Mouse (Mus musculus) left cerebral cortex, postnatal 10 days (tissue): ENCODE results near the gene Dbnl. TPM values are rescaled to one million over a fixed set of nuclear protein-coding genes. Genes with fewer than 3 reads are reported as not detected.

ENCODE experiments used
- DNase-seq, 2 experiments: peaks; one replicate each; pipeline ENCODE4 v3.0.0; 2021 to 2022; ENCODE audit warnings: low spot score in 2 of 2, mixed read lengths in 1 of 2; ENCODE audit errors: extremely low spot score in 1 of 2
- intact Hi-C: fragments of 180-260 bp; cut with DNase I; formaldehyde crosslinking; loops from one replicate; pipeline ENCODE4 v1.15.1; 2025
- total RNA-seq, 2 experiments: library from RNA; stranded (reverse); gene quantifications; 2 replicates each; pipeline ENCODE4 v1.2.3; 2021

The Dbnl gene
- total RNA-seq, 2 experiments from 2014 or later: 86.9 to 89.1 TPM

DNA sequence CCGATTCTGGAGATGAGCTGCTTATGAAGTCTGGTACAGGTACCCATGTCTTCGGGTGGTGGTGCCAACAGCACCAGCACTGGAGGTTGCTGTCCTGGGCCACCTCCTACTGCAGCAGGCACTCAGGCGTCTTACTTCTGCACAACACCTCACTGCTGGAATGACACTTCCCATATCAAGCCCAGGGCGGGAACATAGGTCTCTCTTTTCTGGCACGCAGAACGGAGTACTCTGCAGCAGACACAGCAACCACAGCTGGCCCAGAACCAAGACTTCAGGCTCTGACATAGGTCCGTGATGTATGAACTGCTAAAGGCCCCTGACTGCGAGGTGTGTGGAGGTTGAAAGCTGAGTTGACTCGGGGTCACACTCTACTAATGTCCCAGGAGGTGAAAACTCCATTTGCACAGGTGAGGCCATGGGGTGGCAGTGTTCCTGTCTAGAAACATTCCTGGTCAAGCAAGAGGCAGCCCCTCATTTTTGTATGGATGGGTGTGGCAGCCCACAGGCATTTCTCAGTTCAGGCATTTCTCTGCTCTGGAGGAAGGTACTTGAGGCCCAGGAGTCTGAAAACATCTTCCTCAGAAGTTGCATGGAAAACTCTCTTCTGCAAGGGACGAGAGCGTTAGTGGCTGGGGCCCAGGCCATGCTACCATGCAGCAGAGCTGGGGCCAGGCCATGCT lies 40.4 kb downstream of the Dbnl start:
- intact Hi-C loops: no loop called here
- DNase-seq: no peak

DNA sequence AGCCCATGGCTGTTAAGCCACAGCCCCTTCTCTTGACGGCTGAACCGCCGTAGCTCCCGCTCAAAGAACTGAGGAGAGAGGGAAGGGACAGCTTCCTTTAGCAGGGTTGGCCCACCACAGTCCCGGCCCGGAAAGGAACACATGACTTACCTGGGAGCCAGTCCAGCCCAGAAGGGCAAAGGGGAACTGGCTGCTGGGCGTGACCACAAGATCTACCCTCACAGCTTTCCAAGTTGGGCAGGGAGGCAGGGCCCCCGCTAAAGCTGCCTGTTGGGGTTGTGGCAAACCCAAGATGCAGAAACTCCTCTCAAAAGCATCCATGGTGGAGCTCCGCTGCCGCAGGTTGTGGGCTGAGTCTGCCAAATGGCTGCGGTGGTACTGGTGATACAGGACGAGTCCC lies 41.0 kb downstream of the Dbnl start:
- no peak for DNase-seq
- intact Hi-C loops: no loop called here

DNA sequence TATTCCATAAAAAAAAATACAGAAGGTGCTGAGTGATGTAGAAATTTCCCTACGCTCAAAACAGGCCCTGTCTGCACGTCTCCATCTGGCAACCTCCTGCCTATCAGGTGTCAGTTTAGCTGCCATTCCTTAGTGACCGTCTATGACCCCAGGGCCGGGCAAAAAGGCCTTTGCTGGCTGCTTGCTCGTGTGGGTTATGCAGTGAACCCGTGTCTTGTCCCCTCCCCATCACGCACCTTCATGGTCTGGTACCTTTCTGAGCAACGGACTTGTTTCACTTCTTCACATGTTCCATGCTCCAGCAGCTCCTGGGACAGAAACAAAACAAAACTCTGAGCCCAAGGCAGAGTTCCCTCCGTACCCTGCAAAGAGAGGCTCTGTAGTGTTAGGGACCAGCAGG lies 46.2 kb downstream of the Dbnl start:
- intact Hi-C loops: no loop called here
- no peak for DNase-seq

DNA sequence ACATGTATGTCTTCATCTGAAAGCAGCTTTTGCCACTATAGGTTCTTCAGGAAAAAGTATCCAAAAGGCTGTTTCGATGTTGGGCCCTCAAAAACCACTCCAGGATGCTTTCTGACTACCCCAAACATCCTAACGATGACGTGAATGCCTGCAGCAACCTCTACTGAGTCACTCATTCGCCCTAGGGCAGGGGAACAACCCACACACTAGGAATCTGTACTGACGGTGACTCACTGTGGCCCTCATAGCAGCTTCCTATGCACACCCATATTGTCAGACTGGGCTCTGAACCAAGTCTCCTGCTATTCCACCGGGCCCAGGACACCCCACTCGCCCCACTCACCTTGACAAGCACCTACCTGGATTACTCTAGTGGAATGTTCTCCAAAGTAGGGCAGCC lies 46.8 kb downstream of the Dbnl start:
- intact Hi-C loops: loop anchor here (5.0 kb wide), 1 partner anchor 42 kb away; the partner anchor contains the start of gene Pold2
- no peak for DNase-seq

DNA sequence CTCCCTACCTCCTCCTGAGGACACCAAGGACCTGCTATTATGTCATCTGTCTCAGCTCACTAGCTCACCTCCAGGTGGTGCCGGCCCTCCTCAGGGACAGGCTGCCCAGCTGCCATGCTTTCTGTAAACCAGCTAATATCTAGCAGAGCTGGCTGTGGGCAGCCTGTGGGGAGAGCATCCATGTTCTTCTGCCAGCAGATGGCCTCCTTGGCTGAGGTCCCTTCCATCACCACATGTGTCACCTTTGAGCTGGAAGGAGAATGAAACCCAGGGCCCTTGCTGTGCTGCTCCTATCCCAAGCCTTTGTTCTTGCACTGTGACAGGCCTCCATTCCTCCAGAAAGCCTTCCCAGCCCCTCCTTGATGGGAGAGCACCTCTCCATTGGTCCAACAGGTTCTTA lies 47.8 kb downstream of the Dbnl start:
- DNase-seq: no peak
- intact Hi-C loops: loop anchor here (5.0 kb wide), 1 partner anchor 41 kb away; the partner anchor contains the start of gene Pold2

DNA sequence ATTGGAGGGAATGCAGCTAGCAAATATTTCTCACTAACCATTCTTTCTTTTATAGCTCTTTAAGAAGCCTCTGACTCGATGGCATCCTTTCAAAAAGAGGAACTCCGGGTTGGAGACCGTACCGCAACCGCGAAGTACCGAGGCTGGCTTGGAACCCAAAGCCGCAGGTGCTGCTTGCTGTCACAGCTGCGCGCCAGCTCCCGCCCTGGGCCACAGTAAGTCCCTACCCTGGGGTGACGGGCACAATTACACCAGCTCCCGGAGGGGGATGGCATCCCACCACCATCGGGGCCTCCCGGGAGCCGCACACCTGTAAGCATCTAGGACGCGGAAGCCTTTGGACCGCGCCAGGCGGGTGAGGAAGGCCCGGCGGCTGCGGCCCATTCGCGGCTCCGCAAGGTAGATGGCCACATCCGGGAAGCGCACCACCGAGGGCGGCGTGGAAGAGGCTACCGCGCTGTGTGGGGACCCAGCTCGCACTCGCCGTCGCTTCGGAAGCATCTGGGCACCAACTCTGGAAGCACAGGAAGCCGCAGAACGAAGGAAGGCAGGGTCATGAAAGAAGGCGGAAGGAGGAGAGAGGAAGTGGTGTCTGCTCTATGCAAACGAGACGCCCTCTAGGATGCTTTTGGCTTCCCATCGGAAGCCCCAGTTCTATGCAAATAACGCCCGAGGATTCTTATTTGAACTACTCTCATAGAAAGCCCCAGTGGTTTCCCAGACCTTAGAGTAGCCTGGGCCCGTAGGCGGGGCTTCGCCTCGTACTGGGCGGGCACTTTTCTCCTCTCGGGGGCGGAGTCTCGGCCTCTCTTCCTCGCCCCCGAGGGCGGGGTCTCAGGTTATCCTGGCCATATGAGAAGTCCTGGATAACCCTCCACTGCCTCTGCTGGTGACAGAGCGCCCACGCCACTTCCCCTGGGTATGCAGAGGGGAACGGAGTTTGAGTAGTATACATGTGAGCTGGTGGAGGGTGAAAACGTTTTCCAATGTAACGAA lies 49.3 kb downstream of the Dbnl start, which contains the start of gene Polm:
Gene Polm, minus strand, starts transcription at position 766 of the 996 bp plus-strand sequence.
- intact Hi-C loops: loop anchor here (5.0 kb wide), 1 partner anchor 40 kb away; the partner anchor contains the start of gene Pold2
- DNase-seq: peak; percentile 79 to 94

DNA sequence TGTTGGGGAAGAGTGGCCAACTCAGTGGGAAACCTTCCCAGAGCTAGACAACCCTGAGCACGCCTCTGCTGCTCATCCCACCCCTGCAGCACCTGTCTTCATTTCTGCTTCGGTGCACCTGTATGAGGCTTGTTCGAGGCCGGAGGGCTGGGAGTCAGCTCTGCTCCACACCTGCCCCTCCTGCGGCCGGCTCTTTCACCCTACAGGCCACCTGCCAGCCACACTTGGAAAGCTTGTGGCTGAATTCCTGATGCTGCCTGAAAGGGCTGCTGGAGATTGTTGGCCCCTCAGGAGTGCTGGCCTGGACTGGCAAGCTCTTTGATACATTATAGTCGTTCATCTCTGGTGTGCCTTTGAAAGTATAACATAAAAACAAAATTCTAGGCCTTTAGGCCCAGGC lies 52.1 kb downstream of the Dbnl start:
- no peak for DNase-seq
- intact Hi-C loops: no loop called here

DNA sequence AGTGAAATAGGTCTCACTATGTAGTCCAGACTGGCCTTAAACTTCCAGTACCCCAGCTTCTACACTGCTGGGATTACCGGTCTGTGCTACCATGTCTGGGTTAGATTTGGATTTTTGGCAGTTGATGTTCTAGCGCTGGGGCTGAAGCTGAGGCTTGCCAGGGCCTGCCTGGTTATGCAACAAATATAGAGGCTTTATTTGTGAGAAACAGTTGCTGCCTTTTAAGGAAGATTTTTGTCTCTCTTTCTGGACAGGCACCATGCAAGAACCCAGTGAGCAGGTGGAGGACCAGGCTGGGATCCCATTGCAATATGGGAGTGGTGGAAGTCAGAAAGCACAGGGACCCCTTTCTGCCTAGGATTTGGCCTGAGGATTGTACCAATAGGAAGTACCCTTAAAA lies 53.5 kb downstream of the Dbnl start:
- intact Hi-C loops: no loop called here
- DNase-seq: no peak

DNA sequence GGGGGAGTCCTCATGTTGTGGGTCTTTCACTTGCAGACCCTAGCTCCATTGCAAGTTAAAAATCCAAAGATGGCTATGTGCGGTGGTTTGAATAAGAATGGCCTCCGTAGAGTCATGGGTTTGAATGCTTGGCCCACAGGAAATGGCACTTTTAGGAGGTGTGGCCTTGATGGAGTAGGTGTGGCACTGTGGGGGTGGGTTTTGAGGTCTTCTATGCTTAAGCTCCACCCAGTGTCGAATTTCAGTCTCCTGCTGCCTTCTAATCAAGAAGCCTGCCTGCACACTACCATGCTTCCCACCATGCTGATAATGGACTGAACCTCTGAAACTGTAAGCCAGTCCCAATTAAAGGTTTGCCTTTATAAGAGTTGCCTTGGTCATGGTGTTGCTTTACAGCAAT lies 54.8 kb downstream of the Dbnl start:
- intact Hi-C loops: no loop called here
- DNase-seq: no peak

DNA sequence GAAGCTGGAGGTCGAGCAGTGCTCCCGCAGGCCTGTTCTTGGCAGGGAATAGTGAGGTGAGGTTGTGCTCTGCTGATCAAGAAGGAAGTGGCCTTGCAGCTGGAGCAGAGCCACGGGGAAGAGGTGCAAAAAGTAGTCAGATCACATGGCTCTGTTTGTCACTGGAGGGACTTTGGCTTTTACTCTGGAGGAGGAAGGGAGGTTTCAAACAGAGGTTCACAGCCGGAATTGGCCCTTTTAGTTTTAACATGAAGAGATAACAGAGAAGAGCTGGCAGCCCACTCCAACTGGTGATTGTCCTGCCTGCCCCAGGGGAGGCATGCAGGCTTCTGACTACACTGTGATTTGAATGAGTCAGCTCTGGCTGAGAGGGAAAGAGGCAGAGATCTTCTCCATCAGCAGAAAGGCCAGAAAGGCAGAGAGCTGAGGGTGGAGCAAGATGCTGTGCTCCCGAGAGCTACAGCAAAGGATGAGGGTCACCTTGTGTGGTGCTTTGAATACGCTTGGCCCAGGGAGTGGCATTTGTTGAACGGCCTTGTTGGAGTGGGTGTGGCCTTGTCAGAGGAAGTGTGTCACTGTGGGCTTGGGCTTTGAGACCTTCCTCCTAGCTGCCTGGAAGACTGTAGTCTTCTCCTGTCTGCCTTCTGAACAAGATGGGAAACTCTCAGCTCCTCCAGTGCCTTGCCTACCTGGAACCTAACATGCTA lies 58.5 kb downstream of the Dbnl start:
- DNase-seq: no peak
- intact Hi-C loops: no loop called here

DNA sequence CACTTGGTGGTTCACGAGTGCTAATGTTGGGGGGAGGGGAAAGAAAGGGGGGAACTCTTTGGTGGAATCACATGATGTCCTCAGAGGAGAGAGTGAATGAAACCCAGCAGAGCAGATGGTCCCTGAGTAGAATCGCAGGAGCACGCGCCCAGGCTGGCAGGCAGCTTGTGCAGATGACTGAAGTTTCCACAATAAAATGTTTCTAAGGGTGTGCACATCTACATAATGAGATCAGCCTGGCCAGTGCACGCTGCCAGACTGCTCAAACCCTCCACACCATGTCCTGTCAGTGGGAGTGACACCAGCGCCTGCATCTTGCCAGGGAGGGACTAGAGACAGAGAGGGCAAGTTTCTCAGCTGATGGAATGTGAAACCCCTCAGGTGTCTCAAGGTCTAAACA lies 60.5 kb downstream of the Dbnl start:
- intact Hi-C loops: no loop called here

DNA sequence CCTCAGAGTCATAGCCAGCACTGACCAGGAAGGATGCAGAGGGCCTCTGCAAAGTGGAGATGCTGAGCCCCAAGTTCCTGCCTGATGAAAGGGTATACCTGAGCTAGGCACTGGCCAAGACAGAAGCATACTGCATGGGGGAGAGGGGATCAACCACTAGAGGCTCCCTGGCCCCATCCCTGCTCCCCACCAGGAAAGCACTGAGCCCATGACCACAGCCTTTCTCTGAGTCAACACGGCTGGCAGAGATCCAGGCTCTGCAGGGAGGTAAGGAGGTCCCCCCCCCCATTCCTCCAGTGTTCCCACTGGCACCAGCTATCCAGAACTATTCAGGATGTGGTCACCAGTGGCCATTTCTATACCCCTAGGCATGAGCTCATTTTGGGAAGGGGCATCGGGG lies 61.0 kb downstream of the Dbnl start:
- DNase-seq: peak in 1 of 2 experiments; percentile 61
- intact Hi-C loops: no loop called here

More for the DNA sequence above, 60.5 kb downstream of the Dbnl start:
- peak in 1 of 2 experiments; percentile 63 for DNase-seq

DNA sequence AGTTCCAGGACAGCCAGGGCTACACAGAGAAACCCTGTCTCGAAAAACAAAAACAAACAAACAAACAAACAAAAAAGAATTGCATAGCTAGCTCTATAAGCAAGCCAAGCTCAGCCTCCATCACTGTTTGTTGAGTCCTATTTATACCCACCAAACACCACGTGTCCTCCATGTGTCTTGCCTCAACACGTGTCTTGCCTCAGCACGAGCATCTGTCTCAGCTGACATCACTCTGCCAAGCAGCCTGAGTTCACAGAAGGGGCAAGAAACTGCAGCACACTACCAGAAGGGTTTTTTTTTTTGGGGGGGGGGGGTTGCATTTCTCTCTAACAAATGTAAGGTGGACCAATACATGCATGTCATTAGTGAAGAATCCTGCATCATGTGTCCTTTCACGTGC lies 62.2 kb downstream of the Dbnl start:
- intact Hi-C loops: no loop called here
- no peak for DNase-seq

Other genes starting within 250 kb of the Dbnl start
- gene Ccdc117, start 246.3 kb upstream of the Dbnl start, total RNA-seq: 10 to 100 TPM in 1 of 2 experiments, 1 to 10 TPM in 1; 9.1 to 10.3 TPM
- not detected for gene Ankrd36, start 218.8 kb upstream of the Dbnl start, total RNA-seq
- gene Mrps24, start 72.8 kb upstream of the Dbnl start, total RNA-seq: 100 to 1,000 TPM in 1 of 2 experiments, 10 to 100 TPM in 1; 95.4 to 101 TPM
- 10 to 100 TPM; 49.2 to 55.0 TPM for gene Urgcp, start 26.1 kb upstream of the Dbnl start, total RNA-seq
- 1 to 10 TPM; 6.3 to 7.7 TPM for gene Pgam2, start 15.2 kb downstream of the Dbnl start, total RNA-seq
- 1 to 10 TPM; 8.5 to 8.7 TPM for gene Polm, start 49.5 kb downstream of the Dbnl start, total RNA-seq
- 10 to 100 TPM; 14.8 to 16.0 TPM for gene Aebp1, start 73.5 kb downstream of the Dbnl start, total RNA-seq
- 10 to 100 TPM; 21.1 to 22.0 TPM for gene Pold2, start 89.8 kb downstream of the Dbnl start, total RNA-seq
- not detected for gene Myl7, start 110.3 kb downstream of the Dbnl start, total RNA-seq
- 1 to 10 TPM; 1.1 to 1.4 TPM for gene Gck, start 161.6 kb downstream of the Dbnl start, total RNA-seq
- gene Ykt6, start 167.2 kb downstream of the Dbnl start, total RNA-seq: 100 to 1,000 TPM; 130 to 133 TPM